Mouse (Mus musculus): ENCODE measurements at regions not wholly inside any gene's neighbourhood (a gene's known extent, or its start where the extent isn't known, plus 50 kb on each side); places are given as distances from the start of the nearest gene placed in this dataset.
A peak's percentile ranks its signal among the peaks of the same experiment; 100 is the strongest.

DNA sequence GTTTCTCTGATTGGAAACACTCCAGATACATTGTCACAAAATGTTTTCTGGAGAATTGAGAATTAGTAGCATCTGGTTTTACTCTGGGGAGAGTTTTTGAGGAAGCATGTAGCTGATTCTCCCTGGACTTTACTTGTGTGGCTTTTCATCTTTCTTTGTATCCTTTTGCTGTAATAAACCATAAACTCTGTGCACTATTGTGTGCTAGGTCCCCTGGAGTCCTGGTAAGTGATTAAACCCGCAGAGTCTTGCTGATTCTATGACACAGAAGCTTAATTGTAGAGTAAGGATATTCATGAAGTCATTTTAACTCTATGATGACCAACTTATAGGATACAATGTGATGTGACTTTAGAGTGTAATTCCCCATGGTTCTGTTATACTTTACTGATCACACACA, 486.1 kb upstream of the Slc39a10 start:
- ATAC-seq: no peak
- Histone ChIP-seq H3K4me3 (ENCODE audit: low read depth, low read length) (no peak overlapping the region), H3K27ac (ENCODE audit: low read length) (no peak overlapping the region), H3K36me3 (ENCODE audit: control insufficient read depth, insufficient read depth, low read length) (no peaks in the 10 kb centered on the region), H3K4me2 (ENCODE audit: low read length) (no peak overlapping the region), H3K9ac (ENCODE audit: low read depth, low read length) (no peak overlapping the region), H3K9me3 (replicated peaks; ENCODE audit: control insufficient read depth, low read length, poor library complexity, severe bottlenecking) (no peaks in the 10 kb centered on the region), H3K27me3 (ENCODE audit: control insufficient read depth, insufficient read depth, low read depth, low read length) (no peaks in the 10 kb centered on the region), H3K4me1 (ENCODE audit: control insufficient read depth, insufficient read depth, low read length) (no peaks in the 10 kb centered on the region)
- WGBS: 21% methylated on average over 1 of the region's 1 CpGs

DNA sequence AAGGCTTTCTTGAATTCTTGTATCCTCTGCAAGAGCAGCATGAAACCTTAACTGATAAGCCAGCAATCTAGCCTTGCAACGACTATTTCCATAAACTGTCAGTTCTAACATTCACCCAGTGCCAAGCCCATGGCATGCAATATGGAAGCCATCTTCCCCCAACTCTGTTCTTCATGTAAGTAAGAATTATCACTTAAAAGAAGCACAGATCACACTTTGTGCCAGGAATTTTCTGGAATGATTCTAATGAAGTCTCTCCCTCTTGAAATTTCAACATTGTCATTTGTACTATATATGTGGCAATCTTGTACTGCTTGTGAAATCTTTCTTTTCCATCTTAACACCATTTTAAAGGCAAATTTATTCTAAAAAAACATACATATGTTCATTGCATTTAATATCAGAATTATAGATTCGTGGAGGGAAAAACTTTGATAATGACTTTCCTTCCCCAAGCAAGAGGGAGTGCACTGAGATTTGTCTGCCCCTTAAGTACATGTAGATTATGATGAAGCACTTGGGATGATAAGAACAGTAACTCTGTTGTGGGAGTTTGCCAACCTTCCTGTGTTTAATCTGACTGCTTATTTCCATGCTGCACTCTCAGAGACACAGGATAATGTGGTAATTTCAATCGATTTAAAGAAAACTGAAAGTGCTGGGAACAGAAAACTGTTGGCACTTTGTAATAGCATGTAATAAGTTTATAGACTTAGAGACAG, 447.2 kb upstream of the Slc39a10 start:
- Histone ChIP-seq H3K9ac (ENCODE audit: low read depth, low read length) (no peak overlapping the region), H3K4me2 (ENCODE audit: low read length) (no peak overlapping the region), H3K27ac (ENCODE audit: low read length) (no peak overlapping the region), H3K27me3 (ENCODE audit: control insufficient read depth, insufficient read depth, low read depth, low read length) (no peaks in the 10 kb centered on the region), H3K9me3 (replicated peaks; ENCODE audit: control insufficient read depth, low read length, poor library complexity, severe bottlenecking) (no peaks in the 10 kb centered on the region), H3K4me1 (ENCODE audit: control insufficient read depth, insufficient read depth, low read length) (no peaks in the 10 kb centered on the region), H3K36me3 (ENCODE audit: control insufficient read depth, insufficient read depth, low read length) (no peaks in the 10 kb centered on the region), H3K4me3 (ENCODE audit: low read depth, low read length) (no peak overlapping the region)
- no peak for ATAC-seq
- 87% methylated on average over 3 of the region's 3 CpGs for WGBS

DNA sequence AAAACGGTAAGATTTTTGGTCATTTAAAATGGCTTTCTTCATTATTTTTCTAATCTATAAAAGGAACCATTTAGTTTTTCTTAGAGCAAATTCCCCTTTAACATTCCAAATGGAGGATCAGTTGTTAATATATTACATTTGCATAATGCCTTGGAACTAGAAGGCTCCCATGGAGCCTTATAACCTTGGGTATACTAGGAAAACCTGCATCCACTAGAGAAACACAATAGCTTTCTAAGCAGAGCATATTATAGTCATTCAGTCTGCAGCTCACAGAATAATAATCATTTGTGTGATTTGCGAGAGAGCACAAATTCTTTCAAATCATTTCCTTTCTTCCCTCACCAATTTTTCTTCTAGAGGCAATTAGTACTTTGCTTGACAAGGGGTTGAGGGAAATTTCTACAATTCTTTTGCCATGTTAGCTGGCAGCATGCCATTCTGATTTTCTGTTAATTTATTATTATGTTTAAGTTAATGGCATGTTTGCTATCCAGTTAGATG, 418.0 kb upstream of the Slc39a10 start:
- Histone ChIP-seq H3K4me2 (ENCODE audit: low read length) (no peak overlapping the region), H3K4me3 (ENCODE audit: low read depth, low read length) (no peak overlapping the region), H3K27me3 (ENCODE audit: control insufficient read depth, insufficient read depth, low read depth, low read length) (no peaks in the 10 kb centered on the region), H3K4me1 (ENCODE audit: control insufficient read depth, insufficient read depth, low read length) (no peaks in the 10 kb centered on the region), H3K27ac (ENCODE audit: low read length) (no peak overlapping the region), H3K9ac (ENCODE audit: low read depth, low read length) (no peak overlapping the region), H3K9me3 (replicated peaks; ENCODE audit: control insufficient read depth, low read length, poor library complexity, severe bottlenecking) (no peaks in the 10 kb centered on the region), H3K36me3 (ENCODE audit: control insufficient read depth, insufficient read depth, low read length) (no peaks in the 10 kb centered on the region)
- WGBS: 43% methylated on average over 2 of the region's 2 CpGs
- no peak for ATAC-seq

DNA sequence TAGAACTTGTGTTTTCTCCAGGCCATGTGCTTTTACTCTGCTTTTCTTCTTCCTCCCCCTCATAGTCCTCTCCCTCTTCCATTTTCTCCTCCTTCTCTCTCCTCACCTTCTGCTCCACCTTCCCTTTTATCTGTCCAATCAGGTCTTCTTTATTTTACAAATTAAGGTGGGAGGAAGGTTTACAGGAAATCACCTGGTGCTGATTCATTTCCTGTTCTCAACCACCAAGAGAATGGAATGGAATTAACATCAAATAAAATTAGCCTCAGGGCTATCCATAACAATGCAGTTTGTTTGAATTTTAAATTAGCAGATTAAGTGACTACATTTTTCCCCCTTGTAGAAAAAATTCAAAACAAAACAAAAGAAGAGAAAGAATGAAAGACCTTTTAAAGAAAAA, 414.3 kb upstream of the Slc39a10 start:
- Histone ChIP-seq H3K9ac (ENCODE audit: low read depth, low read length) (no peak overlapping the region), H3K27me3 (ENCODE audit: control insufficient read depth, insufficient read depth, low read depth, low read length) (no peaks in the 10 kb centered on the region)

DNA sequence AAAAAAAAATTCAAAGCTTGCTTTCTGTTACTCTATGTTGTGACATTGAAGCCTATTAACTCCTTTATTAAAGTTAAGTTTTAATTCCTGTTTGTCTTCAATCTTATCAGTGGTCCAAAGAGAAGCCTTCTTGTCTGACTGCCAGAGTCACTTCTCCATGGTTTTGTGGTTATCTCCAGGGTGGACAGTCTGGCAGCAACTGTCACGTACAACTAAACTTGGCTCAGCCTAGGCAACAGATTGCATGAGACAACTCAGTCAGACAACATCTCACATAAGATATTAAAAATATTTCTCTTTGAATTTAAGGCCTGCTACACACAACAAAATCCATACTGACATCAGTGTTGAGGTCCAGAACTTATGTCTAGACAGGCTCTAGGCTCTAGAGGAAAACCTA, 406.7 kb upstream of the Slc39a10 start:
- Histone ChIP-seq H3K9ac (ENCODE audit: low read depth, low read length) (no peak overlapping the region), H3K36me3 (ENCODE audit: control insufficient read depth, insufficient read depth, low read length) (no peaks in the 10 kb centered on the region), H3K27me3 (ENCODE audit: control insufficient read depth, insufficient read depth, low read depth, low read length) (no peaks in the 10 kb centered on the region), H3K4me1 (ENCODE audit: control insufficient read depth, insufficient read depth, low read length) (no peaks in the 10 kb centered on the region), H3K27ac (ENCODE audit: low read length) (no peak overlapping the region), H3K4me3 (ENCODE audit: low read depth, low read length) (no peak overlapping the region), H3K9me3 (replicated peaks; ENCODE audit: control insufficient read depth, low read length, poor library complexity, severe bottlenecking) (no peaks in the 10 kb centered on the region), H3K4me2 (ENCODE audit: low read length) (no peak overlapping the region)
- ATAC-seq: no peak
- 93% methylated on average over 1 of the region's 1 CpGs for WGBS

More for the DNA sequence above, 414.3 kb upstream of the Slc39a10 start:
- H3K4me1 ChIP-seq (ENCODE audit: control insufficient read depth, insufficient read depth, low read length): no peaks in the 10 kb centered on the region
- H3K36me3 ChIP-seq (ENCODE audit: control insufficient read depth, insufficient read depth, low read length): no peaks in the 10 kb centered on the region
- no peak overlapping the region for H3K4me3 ChIP-seq (ENCODE audit: low read depth, low read length)
- no peaks in the 10 kb centered on the region for H3K9me3 ChIP-seq (replicated peaks; ENCODE audit: control insufficient read depth, low read length, poor library complexity, severe bottlenecking)
- no peak overlapping the region for H3K27ac ChIP-seq (ENCODE audit: low read length)
- no peak overlapping the region for H3K4me2 ChIP-seq (ENCODE audit: low read length)
- no peak for ATAC-seq

DNA sequence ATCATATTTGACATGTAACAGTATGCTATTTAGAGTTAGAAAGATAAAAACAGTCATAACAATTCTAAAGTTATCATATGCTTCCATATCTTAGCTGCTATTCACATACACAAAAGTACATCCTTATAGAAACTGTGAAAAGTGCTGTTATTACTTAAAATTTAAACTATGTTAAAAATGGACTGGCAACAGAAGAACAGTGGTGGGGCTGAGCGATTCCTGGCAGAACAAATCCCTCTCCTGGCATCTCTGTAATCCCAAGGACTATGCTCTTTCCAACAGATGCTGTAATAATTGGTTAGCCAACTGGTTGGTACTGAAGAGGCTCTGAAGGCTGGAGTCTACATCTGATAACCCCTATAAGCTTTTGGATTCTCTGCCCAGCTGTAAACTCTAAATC, 393.0 kb upstream of the Slc39a10 start:
- WGBS: 83% methylated on average over 1 of the region's 1 CpGs
- no peak overlapping the region for H3K4me2 ChIP-seq (ENCODE audit: low read length)
- no peak for ATAC-seq
- no peaks in the 10 kb centered on the region for H3K27me3 ChIP-seq (ENCODE audit: control insufficient read depth, insufficient read depth, low read depth, low read length)
- no peak overlapping the region for H3K4me3 ChIP-seq (ENCODE audit: low read depth, low read length)
- H3K9me3 ChIP-seq (replicated peaks; ENCODE audit: control insufficient read depth, low read length, poor library complexity, severe bottlenecking): no peaks in the 10 kb centered on the region
- no peak overlapping the region for H3K27ac ChIP-seq (ENCODE audit: low read length)
- H3K36me3 ChIP-seq (ENCODE audit: control insufficient read depth, insufficient read depth, low read length): no peaks in the 10 kb centered on the region
- no peaks in the 10 kb centered on the region for H3K4me1 ChIP-seq (ENCODE audit: control insufficient read depth, insufficient read depth, low read length)
- H3K9ac ChIP-seq (ENCODE audit: low read depth, low read length): no peak overlapping the region

DNA sequence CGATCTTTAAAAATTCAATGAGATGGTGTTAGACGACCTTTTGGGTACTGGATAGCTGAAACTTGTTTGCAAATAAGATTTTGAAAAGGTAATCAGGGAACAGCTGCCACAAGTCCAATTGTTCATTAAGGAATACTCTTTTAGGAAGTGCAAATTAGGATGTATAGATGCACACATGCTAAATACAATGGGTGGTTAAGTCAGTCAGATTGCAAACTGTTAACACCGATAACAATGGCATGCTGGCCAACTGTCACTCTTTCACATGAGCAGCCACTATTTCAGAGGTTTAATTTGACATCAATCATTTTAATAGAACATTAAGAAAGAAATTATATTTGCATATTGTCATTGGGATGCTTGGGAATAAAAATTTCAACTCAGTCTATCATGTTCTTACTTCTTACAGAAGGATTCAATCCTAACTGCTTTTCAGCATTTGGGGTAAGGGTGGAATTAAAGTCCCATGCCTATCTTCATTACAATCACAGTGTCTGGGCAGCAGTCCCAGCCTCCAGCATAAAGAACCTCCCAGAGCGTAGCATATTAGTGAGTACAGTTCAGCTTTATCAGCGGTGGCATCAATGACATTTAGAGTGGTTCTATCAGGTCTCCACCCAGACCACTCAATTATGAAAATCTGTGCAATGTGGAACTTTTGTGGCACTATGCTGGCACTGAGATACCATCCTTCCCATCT, 385.8 kb upstream of the Slc39a10 start:
- Histone ChIP-seq H3K27ac (ENCODE audit: low read length) (peak overlapping the region; percentile 75), H3K4me2 (ENCODE audit: low read length) (no peak overlapping the region), H3K9ac (ENCODE audit: low read depth, low read length) (no peak overlapping the region), H3K27me3 (ENCODE audit: control insufficient read depth, insufficient read depth, low read depth, low read length) (no peaks in the 10 kb centered on the region), H3K4me1 (ENCODE audit: control insufficient read depth, insufficient read depth, low read length) (peaks cover 6% of the 10 kb centered on the region; the same call in 1 of the 2 replicates), H3K36me3 (ENCODE audit: control insufficient read depth, insufficient read depth, low read length) (no peaks in the 10 kb centered on the region), H3K4me3 (ENCODE audit: low read depth, low read length) (no peak overlapping the region), H3K9me3 (replicated peaks; ENCODE audit: control insufficient read depth, low read length, poor library complexity, severe bottlenecking) (no peaks in the 10 kb centered on the region)
- ATAC-seq: peak; percentile 79
- 32% methylated on average over 5 of the region's 5 CpGs for WGBS

DNA sequence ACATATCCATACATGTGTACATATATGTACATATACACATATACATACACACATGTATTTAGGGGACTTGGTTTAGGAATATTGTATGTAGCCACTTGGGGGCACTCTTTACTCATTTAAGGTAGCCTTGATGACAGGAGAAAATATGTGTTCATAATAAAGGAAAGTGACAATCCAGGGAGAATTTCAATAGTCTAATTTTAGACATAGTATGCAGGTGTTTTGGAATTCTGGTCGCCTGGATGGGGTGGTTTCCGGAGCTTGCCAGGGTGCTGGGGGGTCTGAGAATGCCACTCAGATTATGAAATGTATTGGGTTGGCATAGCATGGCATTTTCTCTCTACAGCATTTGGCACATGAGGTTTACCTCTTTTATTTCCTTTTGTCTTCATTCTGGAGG, 385.2 kb upstream of the Slc39a10 start:
- Histone ChIP-seq H3K36me3 (ENCODE audit: control insufficient read depth, insufficient read depth, low read length) (no peaks in the 10 kb centered on the region), H3K9me3 (replicated peaks; ENCODE audit: control insufficient read depth, low read length, poor library complexity, severe bottlenecking) (no peaks in the 10 kb centered on the region), H3K27ac (ENCODE audit: low read length) (peak overlapping the region; percentile 75), H3K27me3 (ENCODE audit: control insufficient read depth, insufficient read depth, low read depth, low read length) (no peaks in the 10 kb centered on the region), H3K4me2 (ENCODE audit: low read length) (peak overlapping the region; percentile 33), H3K4me1 (ENCODE audit: control insufficient read depth, insufficient read depth, low read length) (peaks cover 6% of the 10 kb centered on the region; the same call in 1 of the 2 replicates), H3K4me3 (ENCODE audit: low read depth, low read length) (no peak overlapping the region), H3K9ac (ENCODE audit: low read depth, low read length) (no peak overlapping the region; the same call in 1 of the 2 replicates)
- 3% methylated on average over 2 of the region's 2 CpGs for WGBS
- peak; percentile 90 for ATAC-seq

DNA sequence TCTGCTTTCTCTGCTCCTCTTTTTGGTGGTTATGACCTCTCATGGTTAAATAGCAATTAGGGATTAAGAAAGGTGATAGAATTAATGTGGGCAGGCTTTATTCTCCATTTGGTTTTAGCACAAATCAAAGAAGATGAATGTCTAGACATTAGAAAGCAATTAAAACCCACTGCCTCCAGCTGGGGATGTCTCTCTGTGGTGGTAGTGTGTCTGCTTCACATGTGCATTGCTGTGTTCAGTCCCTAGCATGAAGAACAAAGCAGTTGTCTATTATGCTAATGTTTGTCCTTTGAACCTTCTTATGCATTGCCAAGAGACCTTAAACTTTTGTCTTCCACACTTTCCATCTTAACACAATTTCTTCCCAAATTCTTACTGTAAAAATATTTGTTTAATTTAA, 379.5 kb upstream of the Slc39a10 start:
- Histone ChIP-seq H3K4me1 (ENCODE audit: control insufficient read depth, insufficient read depth, low read length) (no peaks in the 10 kb centered on the region), H3K36me3 (ENCODE audit: control insufficient read depth, insufficient read depth, low read length) (no peaks in the 10 kb centered on the region), H3K9me3 (replicated peaks; ENCODE audit: control insufficient read depth, low read length, poor library complexity, severe bottlenecking) (no peaks in the 10 kb centered on the region), H3K27ac (ENCODE audit: low read length) (no peak overlapping the region), H3K4me2 (ENCODE audit: low read length) (no peak overlapping the region), H3K27me3 (ENCODE audit: control insufficient read depth, insufficient read depth, low read depth, low read length) (no peaks in the 10 kb centered on the region), H3K9ac (ENCODE audit: low read depth, low read length) (no peak overlapping the region), H3K4me3 (ENCODE audit: low read depth, low read length) (no peak overlapping the region)
- ATAC-seq: no peak
